Mouse (Mus musculus) limb, embryonic 14.5 days (tissue): ENCODE measurements at regions not wholly inside any gene's neighbourhood (a gene's known extent, or its start where the extent isn't known, plus 50 kb on each side); places are given as distances from the start of the nearest gene placed in this dataset.

Source experiments
- ATAC-seq: fragments of 200-750 bp; cut with Nextera tagmentation; 2 replicates; pipeline ENCODE4 v1.8.0; 2017; ENCODE audit warnings: low read depth, moderate number of reproducible peaks, moderate TSS enrichment; ENCODE audit not compliant: low FRiP score
- DNase-seq: peaks from one replicate; pipeline ENCODE4 v3.0.0-alpha.2; 2015; ENCODE audit warnings: low spot score
- H3K27ac ChIP-seq: fragments of 300-500 bp; sonication (generic); replicated peaks from 2 replicates; pipeline ENCODE4 v1.5.1; 2014; ENCODE audit warnings: low read depth, mild to moderate bottlenecking, low read length, moderate library complexity, mixed read lengths
- H3K27me3 ChIP-seq: fragments of 300-500 bp; sonication (generic); 2 replicates; pipeline ENCODE4 v1.6.1; 2014; ENCODE audit warnings: low read length, mixed read lengths; ENCODE audit not compliant: control insufficient read depth, insufficient read depth
- H3K36me3 ChIP-seq: fragments of 300-500 bp; sonication (generic); 2 replicates; pipeline ENCODE4 v1.6.1; 2014; ENCODE audit warnings: mild to moderate bottlenecking, low read length, moderate library complexity, mixed read lengths; ENCODE audit not compliant: control insufficient read depth, insufficient read depth
- H3K4me1 ChIP-seq: fragments of 300-500 bp; sonication (generic); 2 replicates; pipeline ENCODE4 v1.6.1; 2014; ENCODE audit warnings: antibody characterized with exemption, low read length, mixed read lengths; ENCODE audit not compliant: control insufficient read depth, insufficient read depth
- H3K4me2 ChIP-seq: fragments of 300-500 bp; sonication (generic); replicated peaks from 2 replicates; pipeline ENCODE4 v1.6.1; 2014; ENCODE audit warnings: low read depth, mild to moderate bottlenecking, low read length, moderate library complexity; ENCODE audit not compliant: severe bottlenecking
- H3K4me3 ChIP-seq: fragments of 300-500 bp; sonication (generic); replicated peaks from 2 replicates; pipeline ENCODE4 v1.5.1; 2014; ENCODE audit warnings: low read length
- H3K9ac ChIP-seq: fragments of 300-500 bp; sonication (generic); 2 replicates; pipeline ENCODE4 v1.6.1; 2014; ENCODE audit warnings: mild to moderate bottlenecking, low read depth, low read length, moderate library complexity; ENCODE audit not compliant: severe bottlenecking
- H3K9me3 ChIP-seq: fragments of 300-500 bp; sonication (generic); 2 replicates; pipeline ENCODE4 v1.6.1; 2016; ENCODE audit warnings: low read length; ENCODE audit not compliant: control insufficient read depth
- POLR2A ChIP-seq: fragments of 200-500 bp; IDR thresholded peaks from 2 replicates; pipeline ENCODE4 v1.8.0; 2012; ENCODE audit warnings: inconsistent platforms, mild to moderate bottlenecking, moderate library complexity, borderline replicate concordance; ENCODE audit not compliant: insufficient read depth, insufficient read length; ENCODE audit errors: extremely low read depth
- WGBS: fragments of 180-500 bp; shearing (Covaris S2); extraction: QIAGEN DNeasy Blood & Tissue Kit; methylation state at CpG from one replicate; pipeline ENCODE4 v1.1.7; 2014; 5-methylcytosine and 5-hydroxymethylcytosine counted together

DNA sequence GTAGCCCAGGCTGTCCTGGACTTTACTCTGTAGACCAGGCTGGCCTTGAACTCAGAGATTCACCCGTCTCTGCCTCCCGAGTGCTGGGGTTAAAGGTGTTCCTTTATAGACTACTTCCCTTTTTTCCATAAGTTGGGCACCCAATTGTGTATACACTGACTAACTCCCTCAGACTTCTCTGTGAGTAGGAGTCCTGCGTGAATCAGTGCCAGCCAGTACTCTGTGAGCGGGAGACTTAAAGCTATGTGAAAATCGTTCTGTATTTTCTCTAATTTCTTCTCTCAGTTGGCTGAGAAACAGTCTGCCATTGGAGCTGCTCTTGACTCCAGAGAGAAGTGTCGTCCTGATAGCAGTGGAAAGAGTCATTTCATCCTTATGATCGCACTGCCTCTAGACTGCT is 85.0 kb upstream of the Slc38a2 start:
- no peak overlapping the region for H3K4me2 ChIP-seq
- no peaks in the 10 kb centered on the region for H3K9me3 ChIP-seq
- H3K27ac ChIP-seq: no peak overlapping the region
- no peak overlapping the region for H3K9ac ChIP-seq
- no peak for TF ChIP-seq POLR2A
- H3K27me3 ChIP-seq: no peaks in the 10 kb centered on the region
- H3K36me3 ChIP-seq: no peaks in the 10 kb centered on the region
- H3K4me1 ChIP-seq: no peaks in the 10 kb centered on the region
- DNase-seq: no peak
- 91% methylated on average over 7 of the region's 7 CpGs for WGBS
- no peak for ATAC-seq
- H3K4me3 ChIP-seq: no peak overlapping the region

DNA sequence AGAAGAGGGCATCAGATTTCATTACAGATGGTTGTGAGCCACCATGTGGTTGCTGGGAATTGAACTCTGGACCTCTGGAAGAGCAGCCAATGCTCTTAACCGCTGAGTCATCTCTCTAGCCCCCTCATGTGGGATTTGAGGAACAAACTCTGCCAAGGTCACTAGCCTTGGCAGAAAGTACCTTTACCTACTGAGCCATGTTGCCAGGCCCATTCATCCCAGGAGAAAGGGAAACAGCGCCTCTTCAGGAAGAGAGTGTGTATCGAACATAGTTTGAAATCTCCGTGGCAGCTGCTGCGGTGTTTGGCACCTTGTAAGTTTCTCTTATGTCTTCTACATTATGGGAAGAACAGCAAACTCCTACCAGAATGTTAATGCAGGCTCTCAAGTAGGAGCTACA is 82.0 kb upstream of the Slc38a2 start:
- Histone ChIP-seq H3K36me3 (no peaks in the 10 kb centered on the region), H3K4me2 (no peak overlapping the region), H3K27ac (no peak overlapping the region), H3K9me3 (no peaks in the 10 kb centered on the region), H3K4me3 (no peak overlapping the region), H3K4me1 (no peaks in the 10 kb centered on the region), H3K9ac (no peak overlapping the region), H3K27me3 (no peaks in the 10 kb centered on the region)
- WGBS: 72% methylated on average over 5 of the region's 5 CpGs
- DNase-seq (no peak), ATAC-seq (no peak)
- TF ChIP-seq POLR2A: no peak

DNA sequence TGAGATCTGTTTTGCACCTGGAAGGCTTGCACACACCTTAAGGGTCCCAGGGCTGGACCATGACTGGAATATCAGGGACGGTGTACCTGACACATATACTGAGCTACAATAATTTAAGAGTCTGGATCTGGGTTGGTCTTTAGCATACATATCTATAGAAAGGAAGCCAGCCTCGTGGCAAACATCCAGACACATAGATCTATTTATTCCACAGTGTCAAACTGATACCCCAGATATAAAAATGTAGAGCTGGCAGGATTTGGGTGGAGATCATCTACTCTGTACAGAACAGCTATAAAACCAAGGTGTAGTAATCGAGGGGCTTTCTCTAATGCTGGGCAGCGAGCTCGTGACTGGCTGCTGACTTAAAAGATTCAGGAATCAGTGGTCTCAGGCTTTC is 81.1 kb upstream of the Slc38a2 start:
- Histone ChIP-seq H3K4me1 (no peaks in the 10 kb centered on the region), H3K4me2 (no peak overlapping the region), H3K9ac (no peak overlapping the region), H3K27me3 (no peaks in the 10 kb centered on the region), H3K36me3 (no peaks in the 10 kb centered on the region), H3K4me3 (no peak overlapping the region), H3K9me3 (no peaks in the 10 kb centered on the region), H3K27ac (no peak overlapping the region)
- no peak for TF ChIP-seq POLR2A
- no peak for DNase-seq
- WGBS: 76% methylated on average over 5 of the region's 5 CpGs
- no peak for ATAC-seq

DNA sequence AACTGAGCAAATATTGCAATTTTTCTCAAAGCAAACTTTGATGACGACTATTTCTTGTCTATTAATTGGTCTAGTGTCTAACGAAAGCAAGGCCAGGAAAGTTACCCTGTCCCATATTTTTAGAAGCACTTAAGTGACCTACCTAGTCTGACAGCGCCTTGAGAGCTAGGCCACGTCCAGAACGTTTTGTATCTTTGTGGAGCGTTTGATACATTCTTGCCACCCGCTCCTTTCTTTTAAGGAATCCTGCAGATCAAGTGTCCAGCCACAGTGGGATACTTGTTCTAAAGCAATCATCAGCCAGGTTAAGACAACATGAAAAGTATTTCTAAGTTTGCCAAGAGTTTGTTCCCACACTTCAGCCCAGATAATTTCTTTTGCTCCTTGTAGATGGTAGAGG is 79.8 kb upstream of the Slc38a2 start:
- 81% methylated on average over 7 of the region's 7 CpGs for WGBS
- no peaks in the 10 kb centered on the region for H3K27me3 ChIP-seq
- TF ChIP-seq POLR2A: no peak
- peaks cover 4% of the 10 kb centered on the region; the same call in 1 of the 2 replicates for H3K4me1 ChIP-seq
- H3K4me3 ChIP-seq: no peak overlapping the region
- H3K27ac ChIP-seq: no peak overlapping the region
- ATAC-seq (no peak), DNase-seq (no peak)
- H3K36me3 ChIP-seq: no peaks in the 10 kb centered on the region
- no peaks in the 10 kb centered on the region for H3K9me3 ChIP-seq
- H3K9ac ChIP-seq: no peak overlapping the region
- no peak overlapping the region for H3K4me2 ChIP-seq

DNA sequence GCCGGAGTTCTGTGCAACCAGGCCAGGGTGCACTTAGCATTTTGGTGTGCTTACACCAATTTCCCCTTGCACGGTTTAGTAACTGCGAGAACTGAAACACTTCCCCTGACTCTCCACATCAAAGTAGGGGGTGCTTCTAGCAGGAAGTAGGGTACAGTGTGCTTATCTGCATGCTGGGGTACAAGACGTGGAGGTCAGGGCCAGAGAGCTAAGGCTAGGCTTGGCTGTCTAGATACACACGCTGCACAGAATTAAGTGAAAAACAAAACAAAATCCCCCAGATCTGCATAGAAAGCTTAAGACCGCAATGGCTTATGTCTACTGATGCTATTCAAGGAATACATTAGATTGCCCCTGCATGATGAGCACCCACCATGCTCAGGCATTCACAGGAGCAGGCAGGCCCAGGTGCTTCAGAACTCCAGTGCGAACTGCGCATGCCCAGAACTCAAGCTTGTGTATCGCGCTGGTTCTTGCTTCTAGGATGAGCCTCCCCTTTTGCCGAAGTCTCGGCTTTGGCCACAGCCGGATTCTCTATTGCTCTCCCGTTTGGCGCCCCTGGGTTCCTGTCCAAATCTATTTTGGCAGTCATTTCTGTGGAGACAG is 78.9 kb upstream of the Slc38a2 start:
- Histone ChIP-seq H3K9ac (no peak overlapping the region), H3K9me3 (no peaks in the 10 kb centered on the region), H3K27ac (no peak overlapping the region), H3K4me2 (no peak overlapping the region), H3K4me1 (peaks cover 5% of the 10 kb centered on the region; the same call in 1 of the 2 replicates), H3K36me3 (no peaks in the 10 kb centered on the region), H3K4me3 (no peak overlapping the region), H3K27me3 (no peaks in the 10 kb centered on the region)
- ATAC-seq (no peak), DNase-seq (no peak)
- no peak for TF ChIP-seq POLR2A
- 94% methylated on average over 15 of the region's 15 CpGs for WGBS

DNA sequence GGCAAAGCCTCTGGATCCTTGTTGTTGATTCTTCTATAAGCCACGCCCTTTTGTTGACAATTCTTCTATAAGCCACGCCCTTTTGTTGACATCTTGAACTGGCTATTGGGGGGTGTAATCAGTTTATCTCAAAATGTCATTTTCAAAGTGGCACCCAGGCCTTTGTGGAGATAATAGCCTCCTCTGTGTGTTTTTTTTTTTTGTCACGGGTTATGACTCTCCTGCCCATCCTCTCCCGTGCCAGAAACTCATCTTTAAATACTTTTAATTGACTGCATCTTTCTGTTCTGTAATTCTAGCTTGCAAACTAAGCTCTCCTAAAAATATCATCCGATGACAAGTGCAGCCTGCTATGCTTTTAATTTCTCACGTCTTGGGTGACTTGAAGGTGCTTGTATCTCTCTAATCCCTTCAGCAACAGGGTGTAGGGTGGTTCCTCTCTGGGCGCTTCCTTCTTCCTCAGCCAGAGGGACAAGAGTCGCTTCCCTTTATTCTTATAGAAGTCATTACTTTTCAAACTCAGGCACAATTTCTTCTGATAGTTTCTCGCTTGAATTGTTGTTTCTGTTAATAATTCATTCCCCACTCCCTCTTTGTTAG is 77.0 kb upstream of the Slc38a2 start:
- Histone ChIP-seq H3K4me1 (peaks cover 5% of the 10 kb centered on the region; the same call in 1 of the 2 replicates), H3K4me3 (no peak overlapping the region), H3K36me3 (no peaks in the 10 kb centered on the region), H3K27me3 (no peaks in the 10 kb centered on the region), H3K9me3 (no peaks in the 10 kb centered on the region), H3K9ac (no peak overlapping the region), H3K27ac (no peak overlapping the region), H3K4me2 (no peak overlapping the region)
- ATAC-seq (no peak), DNase-seq (no peak)
- TF ChIP-seq POLR2A: no peak
- 77% methylated on average over 9 of the region's 9 CpGs for WGBS
